Mouse (Mus musculus): ENCODE data around the gene Tsg101.
"Not testable (repeated sequence)": the region's sequence is repeated elsewhere in the genome, so short reads cannot be mapped to it uniquely, and the experiment has no call there.

The Tsg101 gene

GRCm38 (mm10) chr7:46881941-46882340 lies 37.8 kb downstream of the Tsg101 start:
- in situ Hi-C loops (cut with MboI; ENCODE audit: low pct_unique_long_range_greater_than_20kb in 1 of 2, low sequenced_read_pairs in 2 of 2, unreplicated experiment in 1 of 2), result not testable (repeated sequence)

- in situ Hi-C loops (cut with MboI; ENCODE audit: low pct_unique_long_range_greater_than_20kb in 1 of 2, low sequenced_read_pairs in 2 of 2, unreplicated experiment in 1 of 2), result no loop called here
Observed at GRCm38 (mm10) chr7:46880992-46881391, 38.8 kb downstream of the Tsg101 start.

DNA sequence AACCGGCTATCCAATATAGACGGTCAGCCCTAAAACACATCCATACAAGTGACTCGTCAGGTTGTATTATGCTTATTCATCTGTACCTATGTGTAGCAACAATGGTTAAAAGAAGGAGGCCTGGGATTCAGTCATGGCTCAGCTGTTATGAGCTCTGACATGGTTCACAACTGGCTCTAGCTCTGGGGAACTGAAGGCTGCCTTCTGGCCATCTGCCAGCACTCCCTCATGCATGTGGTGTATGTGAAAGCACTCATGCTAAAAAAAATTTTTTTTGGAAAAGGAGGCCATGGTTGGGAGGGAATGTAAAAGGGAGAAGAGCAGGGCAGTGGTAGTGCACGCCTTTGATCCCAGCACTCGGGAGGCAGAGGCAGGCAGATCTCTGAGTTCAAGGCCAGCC lies 39.9 kb downstream of the Tsg101 start:
- in situ Hi-C loops (cut with MboI; ENCODE audit: low pct_unique_long_range_greater_than_20kb in 1 of 2, low sequenced_read_pairs in 2 of 2, unreplicated experiment in 1 of 2), result no loop called here

- in situ Hi-C loops (cut with MboI; ENCODE audit: low pct_unique_long_range_greater_than_20kb in 1 of 2, low sequenced_read_pairs in 2 of 2, unreplicated experiment in 1 of 2), result no loop called here
Observed at GRCm38 (mm10) chr7:46877255-46877654, 42.5 kb downstream of the Tsg101 start.

GRCm38 (mm10) chr7:46876841-46877240 lies 42.9 kb downstream of the Tsg101 start:
- in situ Hi-C loops (cut with MboI; ENCODE audit: low pct_unique_long_range_greater_than_20kb in 1 of 2, low sequenced_read_pairs in 2 of 2, unreplicated experiment in 1 of 2), result no loop called here

GRCm38 (mm10) chr7:46871988-46872387 lies 47.8 kb downstream of the Tsg101 start:
- in situ Hi-C loops (cut with MboI; ENCODE audit: low pct_unique_long_range_greater_than_20kb in 1 of 2, low sequenced_read_pairs in 2 of 2, unreplicated experiment in 1 of 2), result no loop called here

DNA sequence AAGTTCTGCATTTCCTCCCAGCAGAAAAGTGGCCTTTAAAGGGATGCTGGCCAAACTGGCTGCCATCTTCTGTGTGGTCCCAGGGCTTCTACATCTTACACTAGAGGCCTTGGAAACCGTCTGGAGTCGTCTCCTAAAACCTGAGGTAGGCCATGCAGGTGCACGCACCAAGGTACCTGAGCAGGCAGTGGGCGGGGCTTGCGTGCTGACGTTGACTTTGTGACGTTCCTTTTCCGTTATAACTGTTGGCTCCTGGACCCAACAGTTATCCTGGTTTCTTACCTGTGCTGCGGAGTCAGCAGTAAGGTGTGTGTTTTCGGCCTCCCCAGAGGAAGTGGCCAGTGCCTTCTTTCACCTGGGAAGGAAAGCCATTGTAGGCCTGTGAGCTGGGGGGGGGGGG lies 58.8 kb downstream of the Tsg101 start, which contains the start of gene Ldhc:
Gene Ldhc (plus strand): TSS at position 208 of the 400 bp plus-strand sequence.
- in situ Hi-C loops (cut with MboI; ENCODE audit: low pct_unique_long_range_greater_than_20kb in 1 of 2, low sequenced_read_pairs in 2 of 2, unreplicated experiment in 1 of 2), result no loop called here

- in situ Hi-C loops (cut with MboI; ENCODE audit: low pct_unique_long_range_greater_than_20kb in 1 of 2, low sequenced_read_pairs in 2 of 2, unreplicated experiment in 1 of 2), result no loop called here
Observed at GRCm38 (mm10) chr7:46859031-46859430, 60.7 kb downstream of the Tsg101 start.

DNA sequence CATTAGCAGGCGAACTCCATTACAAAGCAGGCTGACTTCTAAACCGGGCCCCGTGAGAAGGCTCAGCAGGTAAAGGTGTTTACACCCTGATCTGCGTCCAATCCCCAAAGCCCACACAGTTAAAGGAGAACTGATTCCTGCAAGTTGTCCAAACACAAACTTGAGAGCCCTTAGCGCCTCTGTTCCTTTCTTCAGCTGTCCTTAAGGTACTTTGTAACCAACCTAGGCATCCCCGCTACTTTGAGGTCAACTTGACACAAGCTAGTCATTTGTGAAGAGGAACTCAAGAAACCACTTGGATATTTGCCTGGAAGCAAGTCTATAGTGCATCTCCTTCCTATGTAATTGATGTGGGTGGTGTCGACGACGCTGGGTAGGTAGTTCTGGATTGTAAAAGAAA lies 62.3 kb downstream of the Tsg101 start:
- in situ Hi-C loops (cut with MboI; ENCODE audit: low pct_unique_long_range_greater_than_20kb in 1 of 2, low sequenced_read_pairs in 2 of 2, unreplicated experiment in 1 of 2), result no loop called here

GRCm38 (mm10) chr7:46855866-46856560 lies 63.8 kb downstream of the Tsg101 start:
- in situ Hi-C loops (cut with MboI; ENCODE audit: low pct_unique_long_range_greater_than_20kb in 1 of 2, low sequenced_read_pairs in 2 of 2, unreplicated experiment in 1 of 2), result no loop called here

- in situ Hi-C loops (cut with MboI; ENCODE audit: low pct_unique_long_range_greater_than_20kb in 1 of 2, low sequenced_read_pairs in 2 of 2, unreplicated experiment in 1 of 2), result no loop called here
Observed at GRCm38 (mm10) chr7:46853365-46853764, 66.4 kb downstream of the Tsg101 start.

- in situ Hi-C loops (cut with MboI; ENCODE audit: low pct_unique_long_range_greater_than_20kb in 1 of 2, low sequenced_read_pairs in 2 of 2, unreplicated experiment in 1 of 2), result no loop called here
Observed at GRCm38 (mm10) chr7:46852666-46853065, 67.1 kb downstream of the Tsg101 start.

GRCm38 (mm10) chr7:46851026-46851425 lies 68.7 kb downstream of the Tsg101 start:
- in situ Hi-C loops (cut with MboI; ENCODE audit: low pct_unique_long_range_greater_than_20kb in 1 of 2, low sequenced_read_pairs in 2 of 2, unreplicated experiment in 1 of 2), result no loop called here

DNA sequence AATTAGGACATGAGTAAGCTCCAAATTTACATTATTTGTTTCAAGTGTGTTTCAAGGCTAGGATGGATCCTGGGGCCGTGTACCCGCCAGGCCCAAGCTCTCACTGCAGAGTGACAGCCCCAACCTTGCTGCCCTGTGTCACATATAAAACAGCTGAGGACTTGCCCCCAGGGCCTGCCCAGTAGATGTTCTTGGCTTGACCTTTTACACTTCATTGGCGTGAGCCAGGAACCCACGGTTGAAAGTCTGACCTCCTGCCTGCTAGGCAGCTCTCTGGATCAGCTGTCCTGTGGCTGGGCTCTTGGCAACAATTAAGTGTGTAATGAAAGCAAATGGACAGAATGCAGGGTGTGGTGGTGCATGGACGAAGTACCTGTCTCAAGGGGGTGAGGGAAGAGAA lies 70.5 kb downstream of the Tsg101 start:
- in situ Hi-C loops (cut with MboI; ENCODE audit: low pct_unique_long_range_greater_than_20kb in 1 of 2, low sequenced_read_pairs in 2 of 2, unreplicated experiment in 1 of 2), result no loop called here

GRCm38 (mm10) chr7:46846486-46847244 lies 73.1 kb downstream of the Tsg101 start:
- in situ Hi-C loops (cut with MboI; ENCODE audit: low pct_unique_long_range_greater_than_20kb in 1 of 2, low sequenced_read_pairs in 2 of 2, unreplicated experiment in 1 of 2), result no loop called here

GRCm38 (mm10) chr7:46845978-46846485 lies 73.7 kb downstream of the Tsg101 start:
- in situ Hi-C loops (cut with MboI; ENCODE audit: low pct_unique_long_range_greater_than_20kb in 1 of 2, low sequenced_read_pairs in 2 of 2, unreplicated experiment in 1 of 2), result no loop called here

DNA sequence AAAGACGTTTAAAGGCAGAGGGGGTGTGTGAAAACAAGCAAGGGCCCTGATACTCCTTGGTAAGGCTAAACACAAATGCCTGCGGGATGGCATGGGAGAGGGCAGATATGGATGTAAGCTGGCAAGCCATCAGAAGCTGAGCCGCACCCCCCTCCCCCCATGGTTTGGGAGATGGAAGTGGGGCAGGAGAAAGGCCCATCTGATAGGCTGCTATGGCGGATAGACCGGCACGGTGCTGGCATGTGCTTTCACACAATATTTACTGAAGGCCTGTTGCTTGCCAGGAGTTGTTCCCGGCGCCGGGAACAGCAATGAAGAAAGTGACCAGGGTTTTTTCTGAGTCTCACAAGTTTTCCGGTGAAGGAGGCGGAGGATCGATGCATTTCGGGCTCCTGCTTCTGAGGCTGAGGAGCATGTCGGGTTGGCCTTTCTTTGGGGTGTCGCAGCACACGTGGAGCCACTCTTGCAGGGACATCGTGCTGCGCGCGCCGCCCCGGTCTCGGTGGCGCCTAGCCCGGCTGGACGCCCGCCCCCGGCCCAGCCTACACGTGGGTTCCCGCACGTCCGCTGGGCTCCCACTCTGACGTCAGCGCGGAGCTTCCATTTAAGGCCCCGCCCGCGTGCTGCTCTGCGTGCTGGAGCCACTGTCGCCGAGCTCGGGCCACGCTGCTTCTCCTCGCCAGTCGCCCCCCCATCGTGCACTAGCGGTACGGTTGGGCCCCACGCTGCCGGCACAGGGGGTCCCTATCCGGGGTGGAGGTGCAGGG lies 74.4 kb downstream of the Tsg101 start:
- in situ Hi-C loops (cut with MboI; ENCODE audit: low pct_unique_long_range_greater_than_20kb in 1 of 2, low sequenced_read_pairs in 2 of 2, unreplicated experiment in 1 of 2), result no loop called here

- in situ Hi-C loops (cut with MboI; ENCODE audit: low pct_unique_long_range_greater_than_20kb in 1 of 2, low sequenced_read_pairs in 2 of 2, unreplicated experiment in 1 of 2), result no loop called here
Observed at GRCm38 (mm10) chr7:46843576-46843975, 76.2 kb downstream of the Tsg101 start.

DNA sequence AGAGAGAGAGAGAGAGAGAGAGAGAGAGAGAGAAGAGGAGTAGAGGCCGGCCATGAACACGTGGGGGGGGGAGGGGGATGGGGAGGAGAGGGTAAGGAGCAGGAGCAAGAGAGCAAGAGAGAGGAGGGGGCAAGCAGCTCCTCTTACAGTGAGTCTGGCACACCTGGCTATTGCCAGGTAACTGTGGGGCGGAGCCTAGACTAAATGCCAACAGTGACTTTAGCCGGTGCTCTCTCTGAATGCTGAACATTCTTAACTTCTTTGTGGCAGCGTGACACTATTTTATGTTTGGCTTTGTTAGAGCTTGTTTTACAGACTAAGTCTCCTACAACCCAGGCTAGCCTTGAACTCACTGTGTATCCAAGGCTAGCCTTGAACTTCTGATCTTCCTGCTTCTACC lies 77.5 kb downstream of the Tsg101 start:
- in situ Hi-C loops (cut with MboI; ENCODE audit: low pct_unique_long_range_greater_than_20kb in 1 of 2, low sequenced_read_pairs in 2 of 2, unreplicated experiment in 1 of 2), result no loop called here
